Mouse (Mus musculus) bone marrow, adult 2 months (tissue): ENCODE measurements around the gene Nudt19. TPM values are rescaled to one million over a fixed set of nuclear protein-coding genes. Genes with fewer than 3 reads are reported as not detected.

Source experiments
- H3K27ac ChIP-seq: fragments of 200-500 bp; 2 replicates; pipeline ENCODE4 v1.5.1; 2012; ENCODE audit warnings: low read depth, mild to moderate bottlenecking, control low read depth, inconsistent platforms, low read length; ENCODE audit not compliant: control insufficient read depth, poor library complexity, insufficient read depth
- H3K4me1 ChIP-seq: fragments of 200-500 bp; 2 replicates; pipeline ENCODE4 v1.6.1; 2011; ENCODE audit warnings: low read length; ENCODE audit not compliant: control insufficient read depth, insufficient read depth
- H3K4me3 ChIP-seq: fragments of 200-500 bp; replicated peaks from 2 replicates; pipeline ENCODE3; 2011; ENCODE audit warnings: mild to moderate bottlenecking, low read depth, low read length, control low read depth; ENCODE audit not compliant: control insufficient read depth
- CTCF ChIP-seq: fragments of 200-500 bp; IDR thresholded peaks from 2 replicates; pipeline ENCODE4 v1.5.1; 2011; ENCODE audit warnings: low read length, control low read depth; ENCODE audit not compliant: control insufficient read depth, insufficient read depth
- POLR2A ChIP-seq: fragments of 200-500 bp; IDR thresholded peaks from 2 replicates; pipeline ENCODE4 v1.6.1; 2011; ENCODE audit warnings: low read depth, mild to moderate bottlenecking, control low read depth, low read length, borderline replicate concordance; ENCODE audit not compliant: control insufficient read depth
- WGBS: fragments of 180-500 bp; shearing (Covaris S2); methylation state at CpG from one replicate; pipeline ENCODE4 v1.1.7; 2018; 5-methylcytosine and 5-hydroxymethylcytosine counted together
- polyA plus RNA-seq: library from polyadenylated mRNA; stranded (reverse); fragments of >200 nt; gene quantifications from 2 replicates; pipeline ENCODE4 v1.2.4, GENCODE M21; 2011; ENCODE audit warnings: low replicate concordance; ENCODE audit not compliant: missing spikeins, insufficient read depth, insufficient read length

Nudt19 gene
- polyA plus RNA-seq, 1 experiment: 29.6 TPM

DNA sequence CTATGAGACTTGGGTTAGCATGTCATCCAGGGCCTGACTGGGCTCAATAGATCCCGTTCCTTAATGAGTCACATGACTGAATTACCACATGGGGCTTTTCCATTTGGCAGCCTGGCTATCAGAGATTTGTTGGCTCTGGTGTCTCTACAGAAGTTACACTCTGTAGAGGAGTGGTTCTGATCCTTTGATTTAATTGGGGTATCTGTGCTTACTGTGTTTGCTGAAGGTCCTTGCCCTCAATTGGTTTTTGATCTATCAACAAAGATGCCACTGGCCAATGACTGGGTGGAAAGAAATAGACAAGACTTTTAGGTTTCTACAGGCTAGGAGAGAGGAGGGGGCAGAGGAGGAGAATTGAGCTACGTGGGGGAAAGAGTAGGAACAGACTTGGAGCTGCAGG lies 2.6 kb upstream of the Nudt19 start:
- Histone ChIP-seq H3K4me1 (peaks cover 6% of the 10 kb centered on the region), H3K27ac (no peak overlapping the region), H3K4me3 (no peak overlapping the region)
- no peak for TF ChIP-seq POLR2A
- TF ChIP-seq CTCF: no peak
- 79% methylated on average over 2 of the region's 2 CpGs for WGBS

DNA sequence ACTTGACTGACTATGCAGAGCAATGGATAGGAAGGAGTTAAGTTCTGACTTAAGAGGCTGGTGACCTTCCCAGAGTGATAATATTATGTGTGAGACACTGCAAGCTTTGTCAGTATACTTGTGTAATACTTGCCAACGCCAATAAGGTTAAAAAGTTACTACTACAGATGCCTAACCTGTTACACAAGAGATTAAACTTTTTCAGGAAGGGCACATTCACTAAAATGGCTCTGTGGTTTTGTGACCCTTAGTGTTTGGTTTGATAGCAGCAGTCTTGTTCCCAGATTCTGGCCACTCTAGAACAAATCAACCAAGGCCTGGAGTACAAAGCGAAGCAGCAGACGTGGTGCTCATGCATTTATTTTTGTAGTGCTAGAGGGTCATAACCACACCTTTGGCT lies 1.5 kb upstream of the Nudt19 start:
- Histone ChIP-seq H3K27ac (peak overlapping the region; percentile 37; the same call in 1 of the 2 replicates), H3K4me3 (no peak overlapping the region), H3K4me1 (peaks cover 6% of the 10 kb centered on the region)
- WGBS: 18% methylated on average over 3 of the region's 3 CpGs
- no peak for TF ChIP-seq POLR2A
- no peak for TF ChIP-seq CTCF

DNA sequence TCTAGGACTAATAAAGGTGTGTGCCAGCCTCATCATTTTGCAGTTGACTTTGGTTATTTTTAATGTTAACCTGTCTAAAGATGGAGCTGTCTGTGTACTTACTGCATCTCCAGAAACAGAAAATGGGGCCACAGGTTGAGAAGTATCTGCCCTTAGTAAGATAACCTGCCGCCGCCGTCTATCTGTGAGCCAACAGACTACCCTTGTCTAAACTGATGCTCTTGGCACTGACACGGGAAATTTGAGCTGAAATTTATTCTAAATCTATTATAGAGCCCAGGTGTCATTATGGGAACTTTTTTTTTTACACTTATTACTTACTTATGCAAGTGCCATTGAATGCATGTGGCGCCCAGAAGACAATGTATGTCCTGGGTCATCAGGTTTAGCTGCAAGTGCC lies 801 bp upstream of the Nudt19 start:
- WGBS: 68% methylated on average over 5 of the region's 5 CpGs
- TF ChIP-seq CTCF (no peak), POLR2A (no peak)
- Histone ChIP-seq H3K4me1 (peaks cover 6% of the 10 kb centered on the region), H3K4me3 (no peak overlapping the region), H3K27ac (peak overlapping the region; percentile 9)

DNA sequence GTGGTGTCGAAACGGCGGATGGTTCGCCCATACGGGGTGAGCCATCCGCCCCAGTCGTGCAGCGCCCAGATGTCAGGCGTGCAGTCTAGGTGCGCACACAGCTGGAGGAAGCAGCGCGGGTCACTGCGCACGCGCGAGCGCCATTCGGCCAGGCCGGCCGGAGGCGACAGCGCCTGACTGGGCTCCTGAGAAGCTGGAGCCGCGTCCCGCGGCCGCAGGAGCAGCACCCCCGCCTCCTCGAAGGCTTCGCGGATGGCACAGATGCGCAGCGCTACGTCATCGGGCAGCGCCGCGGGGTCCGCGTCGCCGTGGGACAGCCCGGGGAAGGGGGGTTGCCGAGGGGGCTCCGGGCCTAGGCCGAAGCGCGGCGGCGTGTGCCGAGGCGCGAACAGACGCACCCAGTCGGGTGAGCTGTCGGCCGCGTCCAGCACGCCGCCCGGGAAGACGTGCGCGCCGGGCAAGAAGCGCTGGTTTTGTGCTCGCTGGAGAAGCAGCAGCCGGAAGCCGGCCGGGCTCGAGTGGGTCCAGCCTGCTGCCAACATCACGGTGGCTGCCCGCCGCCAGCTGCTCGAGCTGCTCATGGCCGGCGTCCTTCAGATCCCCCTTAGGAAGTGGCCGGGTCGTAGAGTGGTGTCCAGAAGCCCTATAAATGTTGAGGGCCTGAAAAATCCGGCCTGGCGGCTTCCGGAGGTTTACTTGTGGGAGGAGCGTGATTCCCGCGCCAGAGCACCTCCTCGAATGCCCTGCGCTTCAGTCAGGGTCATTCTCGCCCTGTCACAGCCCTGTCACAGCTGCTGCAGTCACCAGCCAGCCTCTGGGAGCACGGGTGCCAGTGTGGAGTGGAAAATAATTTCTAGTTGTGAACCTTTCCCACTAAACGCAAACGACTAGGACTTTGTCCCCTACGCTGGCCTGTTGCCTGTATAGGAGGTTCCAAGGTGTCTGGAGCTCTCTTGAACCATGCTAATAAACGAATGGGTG lies 590 bp downstream of the Nudt19 start:
- peak overlapping the region; percentile 96 for H3K27ac ChIP-seq
- H3K4me3 ChIP-seq: peak overlapping the region; percentile 68
- WGBS: under 1% methylated on average over 93 of the region's 93 CpGs
- TF ChIP-seq POLR2A (peak; percentile 85), CTCF (no peak)
- peaks cover 6% of the 10 kb centered on the region for H3K4me1 ChIP-seq

DNA sequence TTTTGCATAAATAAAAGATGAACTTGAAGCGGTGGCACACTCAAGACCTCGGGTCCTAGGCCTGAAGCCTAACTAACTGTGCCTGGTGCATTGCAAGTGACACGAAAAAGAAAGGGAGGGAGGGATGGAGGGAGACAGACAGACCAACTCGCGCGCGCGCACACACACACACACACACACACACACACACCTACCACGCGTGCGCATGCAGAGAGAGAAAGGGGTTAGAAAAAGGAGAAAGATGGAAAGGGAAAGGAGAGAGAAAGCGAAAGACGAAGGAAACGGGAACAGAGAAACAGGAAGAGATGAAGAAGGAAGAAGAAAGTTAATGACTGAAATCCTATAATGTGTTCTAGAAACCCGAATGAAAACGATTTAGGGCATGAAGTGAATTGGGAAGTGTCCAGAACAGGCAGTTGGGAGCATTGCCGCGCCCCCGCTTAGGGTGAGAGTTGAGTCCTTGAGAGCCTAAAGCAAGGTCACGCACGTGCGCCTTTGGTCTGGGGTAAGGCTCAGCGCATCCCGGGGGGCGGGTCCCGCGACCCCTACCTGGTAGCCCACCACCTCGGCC lies 1.4 kb downstream of the Nudt19 start:
- 4% methylated on average over 28 of the region's 28 CpGs for WGBS
- Histone ChIP-seq H3K4me1 (peaks cover 4% of the 10 kb centered on the region; the same call in 1 of the 2 replicates), H3K4me3 (peak overlapping the region; percentile 68), H3K27ac (peak overlapping the region; percentile 96)
- TF ChIP-seq POLR2A: 0 out of 2 replicates have a peak, but pooled peaks have one; percentile 22
- no peak for TF ChIP-seq CTCF

DNA sequence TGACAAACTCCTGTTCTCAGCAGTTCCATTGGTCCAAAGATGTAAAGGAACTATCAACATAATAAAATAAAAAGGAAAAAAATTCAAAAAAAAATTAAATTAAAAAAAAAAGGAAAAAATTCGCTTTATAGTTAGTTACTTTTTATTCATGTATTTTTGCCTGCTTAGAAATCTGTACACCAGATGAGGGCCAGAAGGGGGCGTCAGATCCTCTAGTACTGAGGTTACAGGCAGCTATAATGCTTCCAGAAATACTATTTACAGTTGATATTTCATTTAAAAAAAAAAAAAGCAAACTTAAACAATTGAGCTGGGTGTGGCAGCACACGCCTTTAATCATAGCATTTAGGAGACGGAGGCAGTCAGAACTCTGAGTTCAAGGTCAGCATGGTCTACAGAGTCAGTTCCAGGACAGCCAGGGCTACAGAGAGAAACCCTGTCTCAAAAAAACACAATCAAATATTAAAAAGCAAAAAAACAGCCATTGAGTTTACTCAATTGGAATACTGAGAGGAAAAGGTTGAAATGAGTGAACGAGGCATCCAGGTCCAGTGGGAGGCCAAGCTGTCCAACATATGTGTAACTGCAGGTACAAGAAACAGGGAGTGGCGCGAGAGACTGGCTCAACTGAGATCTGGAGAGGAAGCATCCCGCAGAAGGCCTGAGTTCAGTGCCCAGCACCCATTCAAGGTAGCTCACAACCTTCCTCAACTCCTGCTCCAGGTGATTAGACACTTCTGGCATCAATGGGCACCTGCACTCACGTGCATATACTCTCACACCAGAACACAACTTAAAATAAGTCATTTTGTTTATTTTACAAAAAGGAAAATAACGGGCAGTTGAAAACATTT lies 2.1 kb downstream of the Nudt19 start:
- 53% methylated on average over 10 of the region's 10 CpGs for WGBS
- Histone ChIP-seq H3K4me1 (peaks cover 4% of the 10 kb centered on the region; the same call in 1 of the 2 replicates), H3K4me3 (peak overlapping the region; percentile 68), H3K27ac (peak overlapping the region; percentile 59; the same call in 1 of the 2 replicates)
- TF ChIP-seq POLR2A: no peak
- TF ChIP-seq CTCF: no peak

DNA sequence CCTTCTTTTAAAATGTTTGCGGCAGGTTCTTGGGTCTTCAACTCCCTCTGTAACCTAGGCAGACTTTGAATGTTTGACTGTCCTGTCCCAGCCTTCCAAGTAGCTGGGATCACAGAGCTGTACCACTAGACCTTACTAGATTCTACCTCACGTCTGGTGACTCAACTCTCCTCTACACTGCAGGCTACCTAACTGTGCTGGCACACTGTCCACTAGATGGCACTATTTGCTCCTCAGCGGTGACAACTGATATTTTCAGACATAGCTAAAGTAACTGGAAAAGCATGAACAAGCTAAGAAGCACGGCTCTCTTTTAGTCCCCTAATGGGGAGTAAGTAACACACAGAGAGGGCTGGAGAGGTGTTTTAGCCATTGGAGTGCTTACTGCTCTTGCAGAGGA lies 10.2 kb downstream of the Nudt19 start:
- WGBS: 40% methylated on average over 4 of the region's 4 CpGs

DNA sequence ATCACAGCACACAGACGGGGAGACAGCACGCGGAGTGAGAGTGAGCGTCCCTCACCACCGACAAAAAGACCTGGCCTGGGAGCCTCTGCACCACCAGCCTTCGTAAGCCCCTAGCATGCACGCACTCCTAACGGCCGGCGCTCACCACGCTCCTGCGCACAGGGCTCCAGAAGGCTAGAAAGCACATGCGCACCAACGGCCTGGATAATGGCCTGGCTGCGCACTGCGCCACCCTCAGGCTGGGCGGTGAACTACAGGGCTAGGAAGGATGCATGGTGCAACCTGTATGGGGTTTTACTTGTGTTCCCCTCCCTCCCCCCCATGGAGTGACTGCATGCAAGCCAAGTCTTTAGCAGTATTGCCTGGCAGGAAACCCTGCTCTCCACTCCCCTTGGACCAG lies 18.5 kb downstream of the Nudt19 start, which contains the start of gene Tdrd12:
Tdrd12 (minus strand) TSS at position 184 of the 400 bp plus-strand sequence.
- TF ChIP-seq POLR2A (no peak), CTCF (peak; percentile 33; the same call in 1 of the 2 replicates)
- WGBS: 92% methylated on average over 17 of the region's 17 CpGs
- Histone ChIP-seq H3K27ac (no peak within 1 kb of the TSS), H3K4me1 (no peaks in the 10 kb centered on the region), H3K4me3 (no peak within 1 kb of the TSS)

More for the DNA sequence above, 10.2 kb downstream of the Nudt19 start:
- H3K27ac ChIP-seq: no peak overlapping the region
- TF ChIP-seq POLR2A (no peak), CTCF (peak; percentile 79)
- no peak overlapping the region for H3K4me3 ChIP-seq
- H3K4me1 ChIP-seq: no peaks in the 10 kb centered on the region
